Mouse (Mus musculus): ENCODE data around the gene Hcn2.

Gene Hcn2

GRCm38 (mm10) chr10:79707759-79708158 is 8.7 kb upstream of the Hcn2 start:
- peak in 1 of 2 experiments; percentile 38 for DNase-seq (ENCODE audit: inconsistent age in 2 of 2, low spot score in 1 of 2)

GRCm38 (mm10) chr10:79708668-79709067 is 7.8 kb upstream of the Hcn2 start:
- peak in 1 of 2 experiments; percentile 33 for DNase-seq (ENCODE audit: inconsistent age in 2 of 2, low spot score in 1 of 2)

GRCm38 (mm10) chr10:79709307-79709706 is 7.1 kb upstream of the Hcn2 start:
- DNase-seq (ENCODE audit: inconsistent age in 2 of 2, low spot score in 1 of 2) = no peak

DNA sequence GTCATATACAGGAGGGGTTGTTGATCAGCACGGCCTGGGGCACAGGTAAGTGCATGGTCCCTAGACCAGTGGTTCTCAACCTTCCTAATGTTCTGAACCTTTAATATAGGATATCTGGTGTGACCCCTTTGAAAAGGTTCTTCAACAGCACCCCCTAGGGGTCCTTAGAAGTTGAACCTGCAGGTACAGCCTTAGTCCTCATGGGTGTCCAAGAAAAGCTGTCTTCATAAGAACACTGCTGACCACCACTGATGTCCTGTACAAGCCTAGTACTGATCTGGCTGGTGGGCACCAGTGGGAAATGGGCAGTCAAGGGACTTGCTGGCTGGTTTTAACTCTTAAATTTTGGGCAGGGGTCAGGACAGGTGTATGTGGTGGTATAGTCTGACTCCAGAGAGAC is 4.4 kb upstream of the Hcn2 start:
- DNase-seq (ENCODE audit: inconsistent age in 2 of 2, low spot score in 1 of 2) = peak in 1 of 2 experiments; percentile 63

GRCm38 (mm10) chr10:79712499-79713126 is 3.8 kb upstream of the Hcn2 start:
- DNase-seq (ENCODE audit: inconsistent age in 2 of 2, low spot score in 1 of 2) = peak; percentile 75 to 92

- DNase-seq (ENCODE audit: inconsistent age in 2 of 2, low spot score in 1 of 2) = no peak
These were observed 3.3 kb upstream of the Hcn2 start for GRCm38 (mm10) chr10:79713163-79713562.

DNA sequence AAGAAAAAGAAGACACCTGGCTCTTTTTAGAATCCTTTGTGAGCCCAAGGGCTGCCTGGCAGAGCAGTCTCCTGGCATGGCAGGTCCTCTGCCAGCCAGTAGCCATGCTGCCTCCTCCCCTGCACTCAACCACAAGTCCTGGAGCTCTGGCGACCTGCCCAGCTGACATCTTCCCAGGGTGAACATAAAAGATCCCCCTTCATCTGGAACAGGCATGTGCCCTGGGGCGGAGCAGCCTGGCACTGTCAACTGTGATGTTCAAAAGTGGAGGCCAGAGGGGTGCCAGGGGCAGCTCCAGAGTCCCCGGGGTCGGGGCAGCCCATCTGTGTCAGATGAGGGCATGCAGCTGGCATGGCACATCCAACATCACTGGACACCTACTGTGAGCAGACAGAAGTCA is 1.4 kb upstream of the Hcn2 start:
- DNase-seq (ENCODE audit: inconsistent age in 2 of 2, low spot score in 1 of 2) = no peak

- peak in 1 of 2 experiments; percentile 79 for DNase-seq (ENCODE audit: inconsistent age in 2 of 2, low spot score in 1 of 2)
These were observed 538 bp downstream of the Hcn2 start for GRCm38 (mm10) chr10:79716988-79717355.

DNA sequence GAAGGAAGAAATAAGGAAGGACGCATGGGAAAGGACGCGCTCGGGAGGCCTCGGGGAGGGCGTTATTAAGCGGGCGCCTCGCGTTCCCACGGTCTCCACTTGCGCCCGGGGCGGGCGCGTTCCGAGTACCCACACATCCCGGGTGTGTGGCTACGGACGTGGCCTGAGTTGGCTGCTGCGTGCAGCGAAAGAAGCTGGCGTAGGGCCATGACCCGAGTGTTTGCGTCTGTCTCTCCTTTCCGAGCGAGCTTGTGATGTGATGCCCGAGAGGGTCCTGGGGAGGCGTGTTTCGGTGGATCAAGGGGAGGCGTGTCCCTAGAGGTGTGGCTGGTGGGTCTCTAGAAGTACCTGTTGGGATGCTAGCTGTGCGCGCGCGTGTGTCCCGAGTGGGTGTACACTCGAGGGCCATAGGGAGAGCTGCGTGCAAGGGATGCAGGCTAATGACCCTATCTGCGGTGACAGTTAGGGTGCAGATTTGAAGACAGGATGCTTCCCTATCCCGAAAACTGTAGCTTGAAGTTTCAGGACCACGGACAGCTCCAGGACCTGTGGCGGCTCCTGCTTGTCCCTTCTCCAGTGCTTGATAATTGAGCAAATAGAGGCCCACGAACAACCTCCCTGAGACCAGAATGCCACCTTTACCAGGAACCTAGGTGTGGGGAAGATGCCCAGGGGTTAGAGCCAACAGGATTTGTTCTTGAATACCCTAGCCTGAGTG is 1.4 kb downstream of the Hcn2 start:
- peak; percentile 71 to 91 for DNase-seq (ENCODE audit: inconsistent age in 2 of 2, low spot score in 1 of 2)

DNA sequence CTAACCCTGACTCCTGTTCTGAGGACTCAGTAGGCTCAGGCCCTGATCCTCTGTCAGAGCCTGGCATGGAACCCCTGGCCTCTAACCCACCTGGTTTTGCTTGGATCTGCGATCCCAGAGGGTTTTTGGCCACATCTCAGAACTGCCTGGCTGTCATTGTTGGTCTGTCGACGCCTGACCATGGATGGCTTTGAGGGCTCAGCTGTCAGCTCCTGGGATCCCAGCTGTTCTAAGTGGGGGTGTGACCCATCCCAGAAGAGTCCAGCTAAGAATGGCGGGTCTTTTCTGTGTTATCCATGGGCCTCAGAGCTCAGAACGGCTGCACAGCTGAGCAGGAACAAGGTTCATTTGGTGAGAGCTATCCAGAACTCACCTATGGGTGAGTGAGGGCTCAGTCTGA is 4.7 kb downstream of the Hcn2 start:
- DNase-seq (ENCODE audit: inconsistent age in 2 of 2, low spot score in 1 of 2) = no peak

- DNase-seq (ENCODE audit: inconsistent age in 2 of 2, low spot score in 1 of 2) = no peak
These were observed 6.6 kb downstream of the Hcn2 start for GRCm38 (mm10) chr10:79723047-79723446.

DNA sequence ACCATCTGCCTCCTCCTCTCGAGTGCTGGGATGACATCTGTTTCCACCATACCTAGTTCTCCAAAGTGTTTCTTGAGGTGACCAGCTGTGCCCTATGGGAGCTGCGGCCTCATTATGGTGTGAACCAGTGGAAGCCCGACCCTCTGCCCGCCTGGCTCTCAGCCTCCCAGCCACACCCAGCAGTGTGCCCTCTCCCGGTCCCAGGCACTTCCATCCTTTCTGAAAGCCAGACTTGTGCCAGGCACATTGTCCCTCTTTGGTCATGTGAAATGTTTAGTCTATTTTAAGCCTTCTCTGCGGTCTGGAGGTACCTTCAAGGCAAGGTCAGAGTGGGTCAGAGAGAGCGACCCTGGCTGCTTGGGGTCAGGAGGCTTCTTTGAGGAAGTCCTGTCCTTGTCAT is 7.3 kb downstream of the Hcn2 start:
- DNase-seq (ENCODE audit: inconsistent age in 2 of 2, low spot score in 1 of 2) = no peak

DNA sequence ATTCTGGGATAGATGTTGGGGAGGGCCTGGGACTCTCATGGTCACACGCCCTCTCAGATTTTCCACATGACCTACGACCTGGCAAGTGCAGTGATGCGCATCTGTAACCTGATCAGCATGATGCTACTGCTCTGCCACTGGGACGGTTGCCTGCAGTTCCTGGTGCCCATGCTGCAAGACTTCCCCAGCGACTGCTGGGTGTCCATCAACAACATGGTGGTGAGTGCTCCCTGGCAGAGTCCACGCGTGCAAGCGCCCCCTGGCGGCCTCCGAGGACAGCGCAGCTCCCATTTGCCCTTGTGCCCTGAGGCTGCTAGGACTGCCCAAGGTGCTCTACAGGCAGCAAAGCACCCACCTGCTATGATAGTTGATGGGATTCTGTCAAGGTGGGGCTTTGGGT is 9.7 kb downstream of the Hcn2 start:
- peak; percentile 69 to 84 for DNase-seq (ENCODE audit: inconsistent age in 2 of 2, low spot score in 1 of 2)

DNA sequence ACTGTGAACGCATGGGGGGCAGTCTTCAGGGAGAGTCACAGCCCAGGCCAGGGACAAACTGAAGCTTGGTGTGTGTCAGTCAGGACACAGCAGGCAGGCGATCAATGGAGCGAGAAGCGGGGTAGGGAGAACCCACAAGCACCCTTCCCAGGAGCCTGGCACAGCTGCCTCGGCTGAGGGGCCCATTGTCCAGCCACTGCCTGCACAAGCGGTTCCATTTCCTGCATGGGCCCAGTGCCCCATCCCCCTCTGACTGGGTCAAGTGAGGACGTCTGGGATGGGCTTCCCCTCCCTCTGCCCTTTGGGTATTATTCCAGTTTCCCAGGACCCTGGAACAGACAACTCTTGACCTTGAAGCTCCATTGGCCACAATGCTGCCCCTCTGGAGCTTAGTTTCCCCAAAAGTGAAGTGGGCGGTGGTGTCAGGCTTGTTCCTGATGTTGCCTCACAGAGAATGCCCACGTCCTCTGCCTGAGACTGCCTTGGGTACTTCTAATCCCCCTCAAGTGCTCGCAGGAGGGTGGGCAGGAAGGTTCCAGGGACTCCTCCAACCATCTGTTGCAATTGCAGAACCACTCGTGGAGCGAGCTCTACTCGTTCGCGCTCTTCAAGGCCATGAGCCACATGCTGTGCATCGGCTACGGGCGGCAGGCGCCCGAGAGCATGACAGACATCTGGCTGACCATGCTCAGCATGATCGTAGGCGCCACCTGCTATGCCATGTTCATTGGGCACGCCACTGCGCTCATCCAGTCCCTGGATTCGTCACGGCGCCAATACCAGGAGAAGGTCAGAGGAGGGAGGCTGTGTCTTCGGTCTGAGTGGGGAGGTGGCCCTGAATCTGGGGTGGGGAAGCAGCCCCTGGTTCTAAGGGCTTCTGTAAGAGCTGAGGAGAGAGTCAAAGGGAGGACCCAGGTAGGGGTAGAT is 12.2 kb downstream of the Hcn2 start:
- no peak for DNase-seq (ENCODE audit: inconsistent age in 2 of 2, low spot score in 1 of 2)

GRCm38 (mm10) chr10:79729357-79729965 is 13.0 kb downstream of the Hcn2 start:
- no peak for DNase-seq (ENCODE audit: inconsistent age in 2 of 2, low spot score in 1 of 2)

GRCm38 (mm10) chr10:79732500-79732899 is 16.1 kb downstream of the Hcn2 start:
- peak in 1 of 2 experiments; percentile 77 for DNase-seq (ENCODE audit: inconsistent age in 2 of 2, low spot score in 1 of 2)

GRCm38 (mm10) chr10:79733847-79734246 is 17.4 kb downstream of the Hcn2 start:
- no peak for DNase-seq (ENCODE audit: inconsistent age in 2 of 2, low spot score in 1 of 2)

DNA sequence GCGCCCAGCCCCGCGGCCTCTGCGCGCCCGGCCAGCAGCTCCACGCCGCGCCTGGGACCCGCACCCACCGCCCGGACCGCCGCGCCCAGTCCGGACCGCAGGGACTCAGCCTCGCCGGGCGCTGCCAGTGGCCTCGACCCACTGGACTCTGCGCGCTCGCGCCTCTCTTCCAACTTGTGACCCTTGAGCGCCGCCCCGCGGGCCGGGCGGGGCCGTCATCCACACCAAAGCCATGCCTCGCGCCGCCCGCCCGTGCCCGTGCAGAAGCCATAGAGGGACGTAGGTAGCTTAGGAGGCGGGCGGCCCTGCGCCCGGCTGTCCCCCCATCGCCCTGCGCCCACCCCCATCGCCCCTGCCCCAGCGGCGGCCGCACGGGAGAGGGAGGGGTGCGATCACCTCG is 18.9 kb downstream of the Hcn2 start:
- no peak for DNase-seq (ENCODE audit: inconsistent age in 2 of 2, low spot score in 1 of 2)

DNA sequence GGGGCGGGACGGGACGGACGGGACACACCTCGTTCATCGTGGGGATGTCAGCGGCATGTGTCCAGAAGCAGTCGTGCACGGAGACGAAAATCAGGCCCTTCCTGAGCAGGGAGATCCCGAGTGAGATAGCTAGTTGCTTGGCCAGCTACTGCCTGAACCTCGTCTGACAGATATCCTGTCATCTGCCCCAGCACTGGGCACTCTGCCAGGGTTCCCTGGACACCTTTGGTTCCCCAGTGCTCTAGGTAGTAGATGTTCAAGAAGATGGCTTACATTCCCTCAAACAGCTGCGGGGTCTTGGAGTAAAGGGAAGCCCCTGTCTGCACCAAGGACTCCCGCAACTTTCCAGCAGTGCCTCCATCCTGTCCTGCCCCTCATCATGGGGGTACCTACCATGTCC is 20.3 kb downstream of the Hcn2 start:
- no peak for DNase-seq (ENCODE audit: inconsistent age in 2 of 2, low spot score in 1 of 2)

GRCm38 (mm10) chr10:79738259-79738658 is 21.8 kb downstream of the Hcn2 start:
- peak in 1 of 2 experiments; percentile 59 for DNase-seq (ENCODE audit: inconsistent age in 2 of 2, low spot score in 1 of 2)

DNA sequence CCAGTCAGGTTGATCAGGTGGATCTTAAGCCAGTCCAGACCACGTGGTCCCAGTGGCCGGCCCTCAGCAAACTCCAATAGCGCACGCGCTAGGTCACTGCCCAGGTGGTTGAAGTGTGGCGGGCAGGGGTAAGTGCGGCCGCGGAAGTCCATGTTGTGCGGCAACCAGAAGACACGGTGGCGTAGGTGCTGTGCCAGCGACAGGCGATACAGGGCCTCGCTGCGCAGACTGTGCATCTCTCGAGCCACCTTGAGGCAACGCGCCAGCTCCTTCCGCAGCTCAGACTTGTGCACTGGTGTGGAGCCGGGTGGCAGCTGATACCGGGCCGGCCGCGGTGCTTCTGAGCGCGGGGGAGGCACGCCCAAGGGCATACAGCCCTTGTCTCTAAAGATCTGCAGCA is 22.8 kb downstream of the Hcn2 start:
- DNase-seq (ENCODE audit: inconsistent age in 2 of 2, low spot score in 1 of 2) = no peak

Measured in adrenal gland, adult (tissue).